Mouse (Mus musculus): ENCODE data around the gene Pipox. TPM values are rescaled to one million over a fixed set of nuclear protein-coding genes. Genes with fewer than 3 reads are reported as not detected.
A peak's percentile ranks its signal among the peaks of the same experiment; 100 is the strongest.

Pipox gene
- total RNA-seq, 2 experiments from 2014 or later = 1.9 to 2.5 TPM

DNA sequence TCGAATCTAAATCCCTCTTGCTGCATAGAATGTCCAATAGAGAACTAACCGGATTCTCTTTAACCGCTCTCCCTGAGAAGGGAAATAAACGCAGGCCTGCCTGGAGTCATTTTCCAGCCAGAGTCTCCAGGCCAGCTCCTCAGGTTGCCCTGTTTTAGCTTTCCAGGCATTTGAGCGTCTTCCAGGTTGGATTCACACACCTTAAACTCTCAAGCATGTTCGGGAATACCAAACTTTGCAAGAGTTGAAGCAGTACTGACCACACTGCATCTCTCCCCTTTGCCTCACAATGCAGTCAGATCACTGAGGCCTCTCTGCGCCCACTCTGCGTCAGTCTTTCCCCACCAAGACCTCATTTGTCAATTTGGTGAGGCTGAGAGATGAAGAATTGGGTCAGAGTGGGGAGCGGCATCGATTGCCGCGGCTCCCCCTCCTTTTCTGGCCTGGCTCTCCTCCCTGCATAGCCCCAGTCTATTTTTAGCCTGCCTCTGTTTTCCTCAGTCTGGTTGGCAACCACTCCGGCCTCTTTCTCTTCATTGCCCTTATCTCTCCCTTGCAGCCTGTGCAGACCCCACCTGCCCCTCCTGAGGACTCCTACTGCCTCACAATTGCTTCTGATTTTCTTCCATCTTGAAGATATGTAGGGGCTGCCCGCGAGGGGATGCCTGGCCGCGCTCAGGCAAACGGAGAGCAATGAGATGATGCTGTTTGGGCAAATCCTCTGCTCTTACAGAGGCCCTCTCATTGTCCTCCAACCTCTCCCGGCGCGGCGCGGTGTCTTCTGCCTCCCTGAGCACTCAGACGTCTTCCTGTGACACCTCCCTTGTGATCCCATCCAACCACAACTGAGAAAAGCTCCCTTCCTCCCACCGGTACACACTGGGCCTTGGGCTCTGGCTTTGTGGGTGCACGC, 17.8 kb downstream of the Pipox start:
- peak; percentile 41 for DNase-seq

- DNase-seq = no peak
Measured at GRCm38 (mm10) chr11:77875269-77875668, 18.6 kb downstream of the Pipox start.

DNA sequence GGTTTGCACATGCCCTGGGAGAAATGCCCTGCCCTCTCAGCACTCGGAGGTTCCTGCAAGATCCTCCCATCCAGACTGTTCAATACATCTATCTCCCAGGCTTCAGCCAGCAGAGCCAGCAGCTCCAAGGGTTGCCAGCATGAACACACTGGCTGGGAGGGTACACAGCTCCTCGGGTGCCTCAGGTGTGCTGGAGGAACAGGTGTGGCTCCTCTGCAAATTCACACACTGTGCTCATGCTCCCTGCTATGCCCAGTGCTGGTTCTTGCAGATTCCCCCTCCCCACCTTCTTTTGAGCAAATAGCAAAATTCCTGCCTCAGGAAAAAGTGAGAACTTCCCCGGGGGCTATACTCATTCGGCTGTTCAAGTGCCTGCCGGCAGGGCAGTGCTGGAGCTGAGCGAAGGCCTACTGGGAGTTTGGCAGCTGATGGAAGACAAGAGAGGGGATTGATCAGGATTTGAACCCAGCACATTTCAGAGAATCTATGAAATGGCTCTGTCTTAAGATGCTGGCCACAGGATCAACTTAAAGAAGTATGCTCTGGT, 19.1 kb downstream of the Pipox start:
- DNase-seq = no peak

- DNase-seq = no peak
Measured at GRCm38 (mm10) chr11:77873116-77873515, 20.8 kb downstream of the Pipox start.

DNA sequence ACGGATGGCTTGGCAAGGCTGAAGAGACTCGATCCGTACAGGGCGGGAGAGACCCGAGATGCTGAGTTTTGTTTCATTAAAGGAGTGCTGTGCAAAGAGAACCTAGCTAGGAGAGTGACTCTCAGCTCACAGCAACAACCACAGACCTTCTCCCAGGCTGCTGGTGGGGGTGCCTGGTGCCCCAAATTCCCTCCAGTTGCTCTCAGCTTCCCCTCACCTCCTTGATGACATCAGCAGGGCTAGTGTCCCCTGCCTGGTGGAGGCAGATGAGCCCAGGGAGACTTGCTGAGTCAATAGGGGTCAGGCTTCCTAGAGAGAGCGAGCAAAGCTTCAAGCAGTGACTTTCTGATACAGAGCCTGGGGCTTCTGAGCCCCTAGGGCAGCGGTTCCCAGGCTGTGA, 21.2 kb downstream of the Pipox start:
- no peak for DNase-seq

DNA sequence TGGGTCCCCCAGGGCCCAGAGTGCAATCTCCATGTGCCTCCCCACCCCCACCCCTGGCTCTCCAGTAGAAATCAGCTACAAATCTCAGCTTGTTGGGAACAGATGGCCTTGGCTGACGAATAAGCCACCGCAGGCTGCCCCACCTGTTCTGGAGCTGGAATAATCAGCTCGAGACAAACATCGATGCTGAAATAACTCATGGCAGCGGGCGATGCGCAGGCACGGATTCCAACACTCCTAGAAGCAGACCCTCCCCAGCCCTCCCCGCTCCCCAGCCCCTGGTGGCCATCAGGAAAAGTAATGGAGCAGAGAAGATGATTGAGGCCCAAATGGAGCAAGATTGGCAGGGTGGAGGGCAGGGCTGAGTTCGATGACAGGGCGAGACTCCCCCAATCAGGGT, 21.7 kb downstream of the Pipox start:
- no peak for DNase-seq

DNA sequence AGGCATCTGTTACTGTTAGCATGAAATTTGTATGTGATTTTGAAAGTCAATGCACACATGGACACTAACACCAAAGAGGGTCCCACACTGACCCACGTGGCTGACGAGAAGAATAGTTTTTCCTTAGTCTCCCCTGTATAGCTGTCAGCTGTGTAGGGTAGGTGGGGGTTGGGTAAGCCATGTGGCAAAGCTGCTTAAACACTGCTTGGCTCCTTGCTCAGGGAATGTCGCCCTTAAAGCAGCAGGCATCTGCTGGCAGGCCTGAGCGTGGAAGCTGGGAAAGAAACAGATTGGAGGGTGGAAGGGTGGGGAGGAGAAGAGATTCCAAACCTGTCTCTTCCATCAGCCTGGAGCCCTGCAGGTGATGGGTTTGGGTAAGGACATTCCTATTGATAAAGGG, 22.5 kb downstream of the Pipox start:
- no peak for DNase-seq

DNA sequence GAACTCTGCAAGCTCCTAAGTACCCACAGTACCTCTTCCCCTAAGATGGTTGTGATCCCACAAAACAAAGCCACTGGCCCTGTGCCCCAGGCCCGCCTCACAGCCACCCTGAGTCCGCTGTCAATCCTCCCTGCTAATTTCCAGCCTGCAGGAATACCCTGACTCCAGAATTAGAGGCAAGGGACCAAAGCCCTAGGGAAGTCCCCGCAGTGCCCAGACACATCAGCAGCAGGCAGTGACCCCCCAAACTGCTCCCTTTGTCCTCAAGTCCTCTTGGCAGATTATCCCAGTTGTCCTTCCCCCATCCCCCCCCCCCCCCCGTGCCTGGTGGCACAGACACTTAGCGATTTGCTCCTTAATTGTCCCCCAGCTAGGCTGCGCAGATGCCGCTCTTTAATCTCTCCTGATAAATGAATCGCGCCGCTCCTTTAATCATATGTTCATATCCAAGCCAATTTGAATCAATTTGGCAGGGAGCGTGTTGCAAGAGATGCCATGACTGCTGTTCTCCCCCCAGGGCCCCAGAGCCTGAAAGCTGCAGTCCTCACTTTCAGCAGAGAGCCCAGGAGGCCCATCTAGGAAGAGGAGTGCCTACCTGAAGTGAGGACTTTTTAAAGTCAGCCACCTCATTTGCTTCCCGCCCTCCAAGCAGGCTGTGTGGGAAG, 26.3 kb downstream of the Pipox start:
- DNase-seq = no peak

- no peak for DNase-seq
Measured at GRCm38 (mm10) chr11:77864771-77865170, 29.1 kb downstream of the Pipox start.

- no peak for DNase-seq
Measured at GRCm38 (mm10) chr11:77862887-77863286, 31.0 kb downstream of the Pipox start.

- no peak for DNase-seq
Measured at GRCm38 (mm10) chr11:77860947-77861346, 32.9 kb downstream of the Pipox start.

DNA sequence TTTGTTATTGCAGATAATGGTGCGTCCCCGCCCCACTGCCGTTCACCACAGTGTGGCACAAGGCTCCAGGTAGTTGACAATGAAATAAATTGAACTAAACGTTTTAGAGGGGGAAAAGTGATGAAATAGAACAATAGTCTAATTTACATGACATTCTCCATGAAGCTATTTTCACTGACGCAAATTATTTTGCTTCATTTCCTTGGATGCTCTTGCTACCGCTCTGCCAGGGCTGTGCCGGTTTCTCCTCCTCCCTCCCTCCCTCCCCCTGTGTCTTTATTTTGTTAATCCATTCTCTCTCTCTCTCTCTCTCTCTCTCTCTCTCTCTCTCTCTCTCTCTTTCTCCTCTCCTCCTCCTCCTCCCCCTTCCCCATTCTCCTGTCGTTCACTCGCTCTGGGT, 35.3 kb downstream of the Pipox start:
- no peak for DNase-seq

DNA sequence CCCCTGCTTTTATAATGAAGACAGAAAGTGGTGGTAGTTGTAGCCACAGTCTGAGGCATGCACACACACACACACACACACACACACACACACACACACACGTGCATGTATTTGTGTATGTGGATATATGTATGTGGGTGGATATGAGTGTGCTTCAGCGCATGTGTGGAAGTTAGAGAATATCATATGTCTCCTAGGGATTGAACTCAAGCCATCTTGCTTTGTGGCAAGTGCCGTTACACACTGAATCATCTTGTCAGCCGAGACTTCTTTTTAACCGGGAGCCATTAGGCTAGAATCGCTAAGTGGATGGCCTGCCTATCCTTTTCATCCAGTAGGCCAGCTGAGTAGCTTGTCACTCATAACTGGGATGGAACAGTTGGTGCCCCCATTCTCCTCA, 36.8 kb downstream of the Pipox start:
- DNase-seq = no peak

GRCm38 (mm10) chr11:77855396-77855795, 38.5 kb downstream of the Pipox start:
- DNase-seq = no peak

GRCm38 (mm10) chr11:77854641-77855040, 39.3 kb downstream of the Pipox start:
- DNase-seq = no peak

DNA sequence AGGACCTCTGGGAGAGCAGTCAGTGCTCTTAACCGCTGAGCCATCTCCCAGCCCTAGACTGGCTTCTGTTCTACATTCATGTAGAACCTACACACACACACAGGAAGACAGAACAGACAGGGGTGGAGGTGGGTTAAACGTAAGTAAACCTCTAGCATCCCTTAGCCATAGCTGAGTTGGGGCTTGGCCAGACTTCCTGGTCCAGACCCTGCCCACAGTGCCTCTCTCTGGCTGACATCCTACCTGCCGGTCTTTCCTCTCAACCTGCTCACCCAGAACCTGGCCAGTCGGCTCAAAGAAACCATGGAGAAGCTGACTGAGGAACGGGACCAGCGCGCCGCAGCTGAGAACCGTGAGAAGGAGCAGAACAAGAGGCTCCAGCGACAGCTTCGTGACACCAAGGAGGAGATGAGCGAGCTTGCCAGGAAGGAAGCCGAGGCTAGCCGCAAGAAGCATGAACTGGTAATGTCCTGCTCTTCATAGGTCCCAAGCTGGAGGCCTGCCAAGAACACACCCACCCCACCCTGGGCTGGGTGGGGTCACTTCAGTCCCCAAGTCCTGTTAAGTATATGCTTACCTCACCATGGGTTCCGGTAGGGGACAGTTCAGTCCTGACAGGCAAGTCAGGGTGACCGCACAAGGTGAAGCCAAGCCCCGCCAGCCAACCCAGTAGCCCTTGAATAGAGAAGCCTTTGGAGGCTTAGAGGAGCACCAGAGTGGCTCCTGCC, 40.8 kb downstream of the Pipox start:
- no peak for DNase-seq

- DNase-seq = no peak
Measured at GRCm38 (mm10) chr11:77852195-77852594, 41.7 kb downstream of the Pipox start.

- DNase-seq = no peak
Measured at GRCm38 (mm10) chr11:77851483-77852010, 42.3 kb downstream of the Pipox start.

DNA sequence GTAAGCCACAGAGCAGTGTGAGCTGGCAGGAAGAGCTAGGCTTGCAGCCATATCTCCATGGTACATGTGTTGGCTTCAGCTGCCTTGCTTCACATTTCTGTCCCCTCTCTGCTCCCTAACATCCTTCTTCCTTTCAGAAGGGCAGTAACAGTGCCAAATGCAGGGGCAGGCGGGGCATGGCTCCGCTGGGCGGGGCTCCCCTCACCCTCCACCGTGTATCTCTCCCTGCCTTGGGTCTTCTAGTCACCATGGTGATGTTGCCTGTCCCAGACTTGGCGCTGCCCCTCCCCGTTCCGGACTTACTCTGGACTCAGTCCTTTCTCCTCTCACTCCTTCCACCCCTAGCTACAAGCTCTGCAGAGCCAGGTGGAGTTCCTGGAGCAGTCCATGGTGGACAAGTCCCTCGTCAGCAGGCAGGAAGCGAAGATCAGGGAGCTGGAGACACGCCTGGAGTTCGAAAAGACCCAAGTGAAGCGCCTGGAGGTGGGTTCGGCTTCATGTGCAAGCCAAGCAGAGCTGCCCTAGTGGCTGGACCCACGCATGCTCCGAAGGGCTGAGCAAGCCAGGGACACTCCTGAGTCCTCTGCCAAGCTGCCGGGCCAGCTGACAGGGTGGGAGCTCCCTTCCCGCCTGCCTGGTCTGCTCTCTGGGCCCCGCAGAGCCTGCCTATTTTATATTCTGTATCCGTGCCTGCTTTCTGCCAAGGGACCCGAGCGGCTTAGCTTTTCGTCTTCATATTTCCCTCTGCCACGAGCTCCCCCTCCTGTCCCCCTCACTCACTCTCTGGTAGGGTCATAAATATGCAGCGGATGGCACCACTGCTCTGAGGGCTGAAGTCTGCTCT, 43.3 kb downstream of the Pipox start:
- DNase-seq = peak; percentile 32

GRCm38 (mm10) chr11:77849151-77849550, 44.7 kb downstream of the Pipox start:
- DNase-seq = no peak

- DNase-seq = no peak
Measured at GRCm38 (mm10) chr11:77848131-77848530, 45.8 kb downstream of the Pipox start.
